Mouse (Mus musculus): Measurements from ENCODE around the gene Mlec. TPM values are rescaled to one million over a fixed set of nuclear protein-coding genes. Genes with fewer than 3 reads are reported as not detected.
A peak's percentile ranks its signal among the peaks of the same experiment; 100 is the strongest.

Gene Mlec
- polyA plus RNA-seq, 1 experiment from 2014 or later, result 53.6 TPM

- H3K27ac ChIP-seq (replicated peaks in 1 of 2; ENCODE audit: control insufficient read depth in 1 of 2, insufficient read depth in 1 of 2, low read depth in 2 of 2, low read length in 2 of 2), result peak overlapping the region in 1 of 2 experiments; percentile 37; a peak in 1 of 4 replicates
- no peaks in the 10 kb centered on the region for H3K36me3 ChIP-seq (ENCODE audit: control insufficient read depth, insufficient read depth, low read length)
- H3K27me3 ChIP-seq (ENCODE audit: control insufficient read depth, insufficient read depth, low read length), result peaks cover 22% of the 10 kb centered on the region
- no peaks in the 10 kb centered on the region; the same call in 1 of the 2 replicates for H3K9me3 ChIP-seq (ENCODE audit: control insufficient read depth, low read length)
- peak overlapping the region; percentile 34; the same call in 1 of the 2 replicates for H3K9ac ChIP-seq (ENCODE audit: low read length)
- ATAC-seq (ENCODE audit: insufficient number of reproducible peaks, insufficient read depth, low FRiP score, low read depth), result no peak
- H3K4me3 ChIP-seq (ENCODE audit: control insufficient read depth in 1 of 2, insufficient read depth in 1 of 2, low read depth in 1 of 2, low read length in 2 of 2), result peak overlapping the region; percentile 4 to 15; a peak in 1 of 4 replicates
- 37% methylated on average over 17 of the region's 17 CpGs for whole genome bisulfite sequencing
- peak overlapping the region; percentile 54 for H3K4me2 ChIP-seq (ENCODE audit: low read length)
- H3K4me1 ChIP-seq (ENCODE audit: control insufficient read depth in 2 of 2, insufficient read depth in 2 of 2, low read length in 2 of 2), result peaks cover 32 to 37% of the 10 kb centered on the region in 2 experiments
Observed at GRCm38 (mm10) chr5:115186371-115187073, 28.5 kb upstream of the Mlec start.

- Histone ChIP-seq H3K36me3 (ENCODE audit: control insufficient read depth, insufficient read depth, low read length) (no peaks in the 10 kb centered on the region), H3K4me2 (ENCODE audit: low read length) (peak overlapping the region; percentile 41), H3K27ac (replicated peaks in 1 of 2; ENCODE audit: control insufficient read depth in 1 of 2, insufficient read depth in 1 of 2, low read depth in 2 of 2, low read length in 2 of 2) (no peak overlapping the region), H3K9me3 (ENCODE audit: control insufficient read depth, low read length) (no peaks in the 10 kb centered on the region; the same call in 1 of the 2 replicates), H3K9ac (ENCODE audit: low read length) (no peak overlapping the region), H3K4me3 (ENCODE audit: control insufficient read depth in 1 of 2, insufficient read depth in 1 of 2, low read depth in 1 of 2, low read length in 2 of 2) (no peak overlapping the region), H3K4me1 (ENCODE audit: control insufficient read depth in 2 of 2, insufficient read depth in 2 of 2, low read length in 2 of 2) (peaks cover 36 to 40% of the 10 kb centered on the region in 2 experiments), H3K27me3 (ENCODE audit: control insufficient read depth, insufficient read depth, low read length) (peaks cover 4% of the 10 kb centered on the region)
- no peak for ATAC-seq (ENCODE audit: insufficient number of reproducible peaks, insufficient read depth, low FRiP score, low read depth)
- WGBS, result 25% methylated on average over 14 of the region's 15 CpGs
Observed at GRCm38 (mm10) chr5:115184726-115185125, 26.7 kb upstream of the Mlec start.

DNA sequence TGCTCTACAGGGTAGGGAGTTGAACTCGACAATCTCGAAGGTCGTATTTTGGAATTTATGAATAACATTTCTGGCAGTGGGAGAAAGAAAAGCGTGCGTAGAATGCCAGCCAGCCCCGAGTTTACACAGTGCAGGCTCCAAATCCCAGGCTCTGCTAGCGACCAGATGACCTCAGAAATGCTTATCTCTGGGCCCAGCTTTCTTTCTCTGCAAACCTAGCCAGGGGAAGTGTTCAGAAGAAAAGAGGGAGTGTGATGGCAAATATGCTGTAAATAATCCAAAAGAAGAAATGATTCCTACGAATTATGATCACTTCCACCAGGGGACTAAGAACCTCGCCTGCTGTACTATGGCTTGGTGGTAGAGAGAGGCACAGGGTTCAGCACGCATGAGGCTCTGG lies 25.5 kb upstream of the Mlec start:
- no peak overlapping the region; the same call in 1 of the 2 replicates for H3K9ac ChIP-seq (ENCODE audit: low read length)

GRCm38 (mm10) chr5:115182925-115183324 lies 24.9 kb upstream of the Mlec start:
- WGBS, result 66% methylated on average over 8 of the region's 8 CpGs
- no peaks in the 10 kb centered on the region for H3K36me3 ChIP-seq (ENCODE audit: control insufficient read depth, insufficient read depth, low read length)
- H3K27me3 ChIP-seq (ENCODE audit: control insufficient read depth, insufficient read depth, low read length), result no peaks in the 10 kb centered on the region; the same call in 1 of the 2 replicates
- no peaks in the 10 kb centered on the region for H3K9me3 ChIP-seq (ENCODE audit: control insufficient read depth, low read length)
- peak overlapping the region; percentile 30 for H3K4me2 ChIP-seq (ENCODE audit: low read length)
- no peak overlapping the region for H3K9ac ChIP-seq (ENCODE audit: low read length)
- no peak overlapping the region for H3K4me3 ChIP-seq (ENCODE audit: control insufficient read depth in 1 of 2, insufficient read depth in 1 of 2, low read depth in 1 of 2, low read length in 2 of 2)
- H3K4me1 ChIP-seq (ENCODE audit: control insufficient read depth in 2 of 2, insufficient read depth in 2 of 2, low read length in 2 of 2), result peaks cover 36 to 40% of the 10 kb centered on the region in 2 experiments
- ATAC-seq (ENCODE audit: insufficient number of reproducible peaks, insufficient read depth, low FRiP score, low read depth), result no peak
- H3K27ac ChIP-seq (replicated peaks in 1 of 2; ENCODE audit: control insufficient read depth in 1 of 2, insufficient read depth in 1 of 2, low read depth in 2 of 2, low read length in 2 of 2), result peak overlapping the region; percentile 3 to 70

More for the DNA sequence above, 25.5 kb upstream of the Mlec start:
- ATAC-seq (ENCODE audit: insufficient number of reproducible peaks, insufficient read depth, low FRiP score, low read depth), result no peak
- Histone ChIP-seq H3K4me1 (ENCODE audit: control insufficient read depth in 2 of 2, insufficient read depth in 2 of 2, low read length in 2 of 2) (peaks cover 36 to 40% of the 10 kb centered on the region in 2 experiments), H3K4me2 (ENCODE audit: low read length) (peak overlapping the region; percentile 30), H3K4me3 (ENCODE audit: control insufficient read depth in 1 of 2, insufficient read depth in 1 of 2, low read depth in 1 of 2, low read length in 2 of 2) (no peak overlapping the region), H3K36me3 (ENCODE audit: control insufficient read depth, insufficient read depth, low read length) (no peaks in the 10 kb centered on the region), H3K27ac (replicated peaks in 1 of 2; ENCODE audit: control insufficient read depth in 1 of 2, insufficient read depth in 1 of 2, low read depth in 2 of 2, low read length in 2 of 2) (peak overlapping the region; percentile 3 to 70), H3K9me3 (ENCODE audit: control insufficient read depth, low read length) (no peaks in the 10 kb centered on the region; the same call in 1 of the 2 replicates), H3K27me3 (ENCODE audit: control insufficient read depth, insufficient read depth, low read length) (no peaks in the 10 kb centered on the region; the same call in 1 of the 2 replicates)
- WGBS, result 29% methylated on average over 10 of the region's 10 CpGs

- peak; percentile 36; the same call in 1 of the 2 replicates for ATAC-seq (ENCODE audit: insufficient number of reproducible peaks, insufficient read depth, low FRiP score, low read depth)
- Histone ChIP-seq H3K9me3 (ENCODE audit: control insufficient read depth, low read length) (no peaks in the 10 kb centered on the region), H3K27ac (replicated peaks in 1 of 2; ENCODE audit: control insufficient read depth in 1 of 2, insufficient read depth in 1 of 2, low read depth in 2 of 2, low read length in 2 of 2) (peak overlapping the region in 1 of 2 experiments; percentile 70; a peak in 2 of 4 replicates), H3K4me2 (ENCODE audit: low read length) (no peak overlapping the region), H3K4me3 (ENCODE audit: control insufficient read depth in 1 of 2, insufficient read depth in 1 of 2, low read depth in 1 of 2, low read length in 2 of 2) (no peak overlapping the region), H3K9ac (ENCODE audit: low read length) (no peak overlapping the region), H3K4me1 (ENCODE audit: control insufficient read depth in 2 of 2, insufficient read depth in 2 of 2, low read length in 2 of 2) (peaks cover 24 to 29% of the 10 kb centered on the region in 2 experiments), H3K36me3 (ENCODE audit: control insufficient read depth, insufficient read depth, low read length) (no peaks in the 10 kb centered on the region), H3K27me3 (ENCODE audit: control insufficient read depth, insufficient read depth, low read length) (no peaks in the 10 kb centered on the region; the same call in 1 of the 2 replicates)
- WGBS, result 60% methylated on average over 13 of the region's 13 CpGs
Observed at GRCm38 (mm10) chr5:115181248-115181940, 23.4 kb upstream of the Mlec start.

DNA sequence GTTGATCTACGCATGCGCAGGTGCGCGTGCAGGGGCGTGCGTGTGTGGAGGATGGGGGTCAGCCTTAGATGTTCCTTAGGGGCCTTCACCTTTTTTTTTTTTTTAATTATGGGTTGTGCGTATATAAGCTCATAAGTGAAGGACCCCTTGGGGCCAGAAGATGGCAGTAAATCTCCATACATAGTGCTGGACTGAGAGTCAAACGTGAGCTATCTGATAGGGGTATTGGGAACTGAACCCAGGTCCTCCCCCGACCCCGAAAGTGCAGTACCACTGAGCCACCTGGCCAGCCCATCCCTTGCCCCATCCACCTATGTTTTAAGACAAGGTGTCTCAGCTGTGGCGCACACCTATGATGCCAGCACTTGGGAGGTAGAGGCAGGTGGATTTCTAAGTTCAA lies 21.6 kb upstream of the Mlec start:
- no peaks in the 10 kb centered on the region for H3K36me3 ChIP-seq (ENCODE audit: control insufficient read depth, insufficient read depth, low read length)
- 91% methylated on average over 11 of the region's 11 CpGs for WGBS
- ATAC-seq (ENCODE audit: insufficient number of reproducible peaks, insufficient read depth, low FRiP score, low read depth), result no peak
- no peak overlapping the region for H3K27ac ChIP-seq (replicated peaks in 1 of 2; ENCODE audit: control insufficient read depth in 1 of 2, insufficient read depth in 1 of 2, low read depth in 2 of 2, low read length in 2 of 2)
- no peak overlapping the region for H3K4me3 ChIP-seq (ENCODE audit: control insufficient read depth in 1 of 2, insufficient read depth in 1 of 2, low read depth in 1 of 2, low read length in 2 of 2)
- H3K27me3 ChIP-seq (ENCODE audit: control insufficient read depth, insufficient read depth, low read length), result no peaks in the 10 kb centered on the region
- no peak overlapping the region for H3K4me2 ChIP-seq (ENCODE audit: low read length)
- H3K9me3 ChIP-seq (ENCODE audit: control insufficient read depth, low read length), result no peaks in the 10 kb centered on the region
- H3K4me1 ChIP-seq (ENCODE audit: control insufficient read depth in 2 of 2, insufficient read depth in 2 of 2, low read length in 2 of 2), result peaks cover 23 to 26% of the 10 kb centered on the region in 2 experiments
- no peak overlapping the region for H3K9ac ChIP-seq (ENCODE audit: low read length)

DNA sequence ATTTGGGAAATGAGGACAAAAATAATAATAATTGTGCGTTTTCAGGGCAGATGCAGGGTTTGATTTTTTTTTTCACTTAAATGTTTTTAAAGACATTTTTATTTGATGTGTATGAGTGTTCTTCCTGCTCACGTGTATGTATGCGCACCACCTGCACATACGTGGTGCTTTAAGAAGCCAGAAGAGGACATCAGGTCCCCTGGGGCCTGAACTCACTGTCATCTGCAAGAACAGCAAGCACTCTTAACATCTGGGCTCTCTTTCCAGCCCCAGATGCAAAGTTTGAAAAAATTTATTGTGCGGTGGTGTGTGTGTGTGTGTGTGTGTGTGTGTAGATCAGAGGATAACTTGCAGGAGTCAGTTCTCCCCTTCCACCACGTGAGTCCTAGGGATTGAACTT lies 19.9 kb upstream of the Mlec start:
- 83% methylated on average over 6 of the region's 6 CpGs for WGBS
- Histone ChIP-seq H3K36me3 (ENCODE audit: control insufficient read depth, insufficient read depth, low read length) (no peaks in the 10 kb centered on the region), H3K4me3 (ENCODE audit: control insufficient read depth in 1 of 2, insufficient read depth in 1 of 2, low read depth in 1 of 2, low read length in 2 of 2) (no peak overlapping the region), H3K9ac (ENCODE audit: low read length) (no peak overlapping the region), H3K9me3 (ENCODE audit: control insufficient read depth, low read length) (no peaks in the 10 kb centered on the region), H3K4me1 (ENCODE audit: control insufficient read depth in 2 of 2, insufficient read depth in 2 of 2, low read length in 2 of 2) (peaks cover 16 to 17% of the 10 kb centered on the region in 2 experiments), H3K27ac (replicated peaks in 1 of 2; ENCODE audit: control insufficient read depth in 1 of 2, insufficient read depth in 1 of 2, low read depth in 2 of 2, low read length in 2 of 2) (no peak overlapping the region), H3K4me2 (ENCODE audit: low read length) (no peak overlapping the region), H3K27me3 (ENCODE audit: control insufficient read depth, insufficient read depth, low read length) (no peaks in the 10 kb centered on the region)
- ATAC-seq (ENCODE audit: insufficient number of reproducible peaks, insufficient read depth, low FRiP score, low read depth), result no peak

Measured in heart, embryonic 14.5 days (tissue).